Mouse (Mus musculus) heart, embryonic 15.5 days (tissue): ENCODE results near the gene Ly9. TPM values are rescaled to one million over a fixed set of nuclear protein-coding genes. Genes with fewer than 3 reads are reported as not detected.

Experiments
- ATAC-seq: fragments of 200-750 bp; cut with Nextera tagmentation; replicated peaks from 2 replicates; pipeline ENCODE4 v1.8.0; 2017; ENCODE audit warnings: low read depth, moderate TSS enrichment; ENCODE audit not compliant: insufficient number of reproducible peaks, insufficient read depth, low FRiP score
- H3K27ac ChIP-seq: fragments of 300-500 bp; sonication (generic); 2 replicates; pipeline ENCODE4 v1.5.1; 2015; ENCODE audit warnings: mild to moderate bottlenecking, inconsistent platforms
- H3K27me3 ChIP-seq: fragments of 300-500 bp; sonication (generic); 2 replicates; pipeline ENCODE4 v1.6.1; 2015; ENCODE audit warnings: inconsistent platforms
- H3K36me3 ChIP-seq: fragments of 300-500 bp; sonication (generic); 2 replicates; pipeline ENCODE4 v1.6.1; 2015; ENCODE audit warnings: mild to moderate bottlenecking, inconsistent platforms
- H3K4me1 ChIP-seq: fragments of 300-500 bp; sonication (generic); replicated peaks from 2 replicates; pipeline ENCODE4 v1.6.1; 2015; ENCODE audit warnings: inconsistent platforms
- H3K4me2 ChIP-seq: fragments of 300-500 bp; sonication (generic); 2 replicates; pipeline ENCODE4 v1.6.1; 2015; ENCODE audit warnings: inconsistent platforms, mild to moderate bottlenecking, moderate library complexity
- H3K4me3 ChIP-seq: fragments of 300-500 bp; sonication (generic); 2 replicates; pipeline ENCODE4 v1.5.1; 2015; ENCODE audit warnings: mild to moderate bottlenecking, inconsistent platforms
- H3K9ac ChIP-seq: fragments of 300-500 bp; sonication (generic); 2 replicates; pipeline ENCODE4 v1.6.1; 2015; ENCODE audit warnings: mild to moderate bottlenecking, inconsistent platforms
- H3K9me3 ChIP-seq: fragments of 300-500 bp; sonication (generic); replicated peaks from 2 replicates; pipeline ENCODE4 v1.6.1; 2016; ENCODE audit warnings: inconsistent platforms
- WGBS: fragments of 180-500 bp; shearing (Covaris S2); methylation state at CpG from one replicate; pipeline ENCODE4 v1.1.7; 2015; ENCODE audit warnings: mixed read lengths; 5-methylcytosine and 5-hydroxymethylcytosine counted together
- polyA plus RNA-seq: library from polyadenylated mRNA; unstranded; fragments of >200 nt; fragmentation: Nextera tagmentation; extraction: Ambion mirVana; gene quantifications from 2 replicates; pipeline ENCODE4 v1.2.1, GENCODE M21; 2015

Ly9 gene
- 0.35 and 1.1 TPM in 2 replicates for polyA plus RNA-seq

DNA sequence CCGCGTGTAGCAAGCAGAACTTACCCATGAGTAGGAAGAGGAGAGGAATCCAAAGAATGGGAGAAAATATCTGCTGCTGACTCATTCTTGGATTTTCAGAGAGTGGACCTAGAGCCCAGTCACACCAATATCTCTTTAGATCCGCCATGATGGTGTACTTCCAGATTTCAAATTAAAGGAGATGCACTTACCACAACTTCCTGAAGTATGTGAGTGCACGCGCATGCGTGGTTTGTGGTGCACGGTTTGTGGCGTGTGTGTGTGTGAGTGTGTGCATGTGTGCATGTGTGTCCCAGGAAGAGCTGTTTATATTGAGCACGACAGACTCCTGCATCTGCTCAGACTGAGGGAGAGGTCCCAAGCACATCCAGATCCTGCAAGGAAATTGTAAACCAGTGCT, at the start of gene Ly9:
Gene Ly9, minus strand, starts transcription at position 235 of the 400 bp plus-strand sequence.
- Histone ChIP-seq H3K27me3 (no peaks in the 10 kb centered on the region), H3K36me3 (no peaks in the 10 kb centered on the region), H3K4me2 (no peak within 1 kb of the TSS), H3K9me3 (no peaks in the 10 kb centered on the region), H3K4me3 (no peak within 1 kb of the TSS), H3K27ac (no peak within 1 kb of the TSS), H3K4me1 (no peaks in the 10 kb centered on the region), H3K9ac (no peak within 1 kb of the TSS)
- WGBS, result 76% methylated on average over 9 of the region's 9 CpGs
- no peak for ATAC-seq

DNA sequence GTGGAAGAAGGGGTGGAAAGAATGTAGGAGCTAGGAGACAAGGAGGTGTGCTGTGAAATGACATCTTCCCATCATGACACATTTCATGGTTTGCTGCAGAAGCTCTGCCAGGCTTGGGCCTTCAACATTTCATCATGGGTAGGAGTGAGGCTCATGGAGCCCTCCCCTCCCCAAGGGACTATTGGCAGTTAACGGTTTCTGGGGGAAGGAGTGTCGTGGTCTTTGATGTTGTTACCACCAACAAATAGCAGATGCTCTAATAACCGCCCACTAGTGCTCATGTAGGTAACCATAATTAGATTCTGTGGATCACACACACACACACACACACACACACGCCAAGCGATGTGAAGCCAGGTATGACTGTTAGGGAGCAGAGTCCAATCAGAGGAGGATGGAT, 45.5 kb upstream of the Ly9 start, which contains the start of gene Slamf7:
Gene Slamf7, minus strand, starts transcription at position 302 of the 400 bp plus-strand sequence.
- Histone ChIP-seq H3K4me1 (no peaks in the 10 kb centered on the region), H3K4me2 (no peak within 1 kb of the TSS), H3K27me3 (no peaks in the 10 kb centered on the region), H3K9ac (no peak within 1 kb of the TSS), H3K36me3 (no peaks in the 10 kb centered on the region), H3K4me3 (no peak within 1 kb of the TSS), H3K27ac (no peak within 1 kb of the TSS), H3K9me3 (no peaks in the 10 kb centered on the region)
- WGBS, result 83% methylated on average over 5 of the region's 5 CpGs
- no peak for ATAC-seq

DNA sequence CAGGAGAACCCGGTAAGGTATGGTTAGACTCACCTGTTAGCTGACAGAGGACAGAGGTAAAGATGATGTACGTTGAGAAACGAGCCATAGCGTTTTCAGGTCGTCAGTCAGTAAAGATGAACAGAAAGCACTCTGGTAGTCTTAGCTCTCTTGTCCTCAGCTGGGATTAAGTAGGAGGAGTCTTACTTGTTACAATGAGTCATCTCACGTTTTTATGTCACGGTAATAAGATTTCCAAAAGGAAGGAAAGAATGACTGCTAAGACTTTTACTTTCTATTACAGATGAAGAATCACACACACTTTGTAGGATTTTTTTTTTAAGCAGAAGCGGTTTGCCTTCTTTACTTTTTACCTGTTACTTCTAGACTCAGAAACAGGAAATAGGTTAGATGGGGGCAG, 41.6 kb upstream of the Ly9 start:
- Histone ChIP-seq H3K9ac (no peak overlapping the region), H3K27me3 (no peaks in the 10 kb centered on the region), H3K4me1 (no peaks in the 10 kb centered on the region), H3K36me3 (no peaks in the 10 kb centered on the region), H3K4me3 (no peak overlapping the region), H3K4me2 (no peak overlapping the region), H3K27ac (no peak overlapping the region), H3K9me3 (no peaks in the 10 kb centered on the region)
- 66% methylated on average over 8 of the region's 8 CpGs for WGBS
- no peak for ATAC-seq

DNA sequence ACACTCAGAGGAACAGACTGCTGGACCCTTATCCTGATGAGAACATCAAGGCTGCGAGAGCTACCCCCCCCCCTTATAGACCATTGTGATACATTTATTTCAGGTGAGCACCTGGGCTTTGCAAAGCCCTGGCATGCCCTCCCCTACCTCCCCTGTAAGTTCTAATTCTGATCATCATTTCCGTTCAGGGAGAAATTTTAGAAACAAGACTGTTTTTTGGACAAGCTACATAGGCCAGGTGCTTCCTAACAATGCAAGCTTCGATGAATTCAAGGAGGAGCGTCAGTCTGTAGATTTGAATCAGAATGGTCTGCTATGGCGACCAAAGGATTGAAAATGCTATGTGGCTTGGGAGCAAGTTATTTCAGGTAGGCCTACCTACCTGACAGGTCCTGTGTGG, 40.5 kb upstream of the Ly9 start:
- H3K4me3 ChIP-seq, result no peak overlapping the region
- H3K4me1 ChIP-seq, result no peaks in the 10 kb centered on the region; the same call in 1 of the 2 replicates
- no peak overlapping the region for H3K27ac ChIP-seq
- no peaks in the 10 kb centered on the region for H3K27me3 ChIP-seq
- no peak overlapping the region for H3K4me2 ChIP-seq
- H3K9me3 ChIP-seq, result no peaks in the 10 kb centered on the region
- ATAC-seq, result no peak
- no peak overlapping the region for H3K9ac ChIP-seq
- 77% methylated on average over 5 of the region's 5 CpGs for WGBS
- no peaks in the 10 kb centered on the region for H3K36me3 ChIP-seq

DNA sequence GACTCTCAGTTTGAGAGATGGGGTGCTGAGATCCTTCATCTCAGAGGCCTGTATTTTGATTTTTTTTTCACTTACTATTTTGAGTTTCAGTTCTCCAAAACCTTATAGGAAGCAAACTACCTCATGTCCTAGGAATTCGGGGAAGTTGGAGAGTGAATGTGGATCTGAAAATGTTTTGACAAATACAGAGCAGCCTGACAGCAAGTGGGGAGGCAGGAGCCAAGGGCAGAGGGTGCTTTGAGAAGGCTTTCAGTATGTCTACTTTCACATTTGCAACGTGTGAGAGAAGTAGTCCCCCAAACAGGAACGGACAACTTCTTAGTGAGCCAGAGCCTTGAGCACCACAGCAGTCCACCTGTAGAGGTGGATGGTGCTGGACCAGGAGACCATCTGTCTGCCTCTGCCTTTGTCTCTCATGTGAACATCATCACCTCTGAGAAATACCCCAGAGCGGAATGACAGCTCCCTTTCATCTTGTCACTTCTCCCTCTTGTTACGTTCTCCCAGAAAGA, 39.3 kb upstream of the Ly9 start:
- WGBS, result 51% methylated on average over 5 of the region's 5 CpGs
- no peaks in the 10 kb centered on the region for H3K27me3 ChIP-seq
- no peaks in the 10 kb centered on the region for H3K9me3 ChIP-seq
- H3K36me3 ChIP-seq, result no peaks in the 10 kb centered on the region
- no peak for ATAC-seq
- H3K4me1 ChIP-seq, result no peaks in the 10 kb centered on the region; the same call in 1 of the 2 replicates
- no peak overlapping the region for H3K27ac ChIP-seq
- no peak overlapping the region for H3K4me3 ChIP-seq
- H3K4me2 ChIP-seq, result no peak overlapping the region
- no peak overlapping the region for H3K9ac ChIP-seq

DNA sequence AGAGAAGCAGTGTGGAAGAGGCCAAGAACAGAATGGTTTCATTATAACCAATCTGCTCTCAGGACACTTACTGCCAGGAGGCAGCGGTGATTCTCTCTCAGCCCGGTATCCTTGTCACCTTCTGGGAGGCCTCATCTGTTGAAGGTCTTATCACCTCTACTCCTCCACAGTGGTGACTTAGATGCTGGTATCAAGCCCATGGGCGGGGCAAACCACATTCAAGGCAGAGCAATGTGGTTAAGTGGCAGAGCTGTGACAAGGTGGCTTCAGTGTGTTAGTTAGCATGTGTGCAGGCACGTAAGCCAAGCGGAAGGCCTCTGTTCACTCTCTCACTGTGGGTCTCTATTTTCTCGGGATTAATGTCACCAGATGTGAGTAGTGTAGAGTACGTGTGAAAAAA, 36.4 kb upstream of the Ly9 start:
- no peak overlapping the region for H3K27ac ChIP-seq
- no peaks in the 10 kb centered on the region for H3K9me3 ChIP-seq
- 53% methylated on average over 7 of the region's 7 CpGs for WGBS

DNA sequence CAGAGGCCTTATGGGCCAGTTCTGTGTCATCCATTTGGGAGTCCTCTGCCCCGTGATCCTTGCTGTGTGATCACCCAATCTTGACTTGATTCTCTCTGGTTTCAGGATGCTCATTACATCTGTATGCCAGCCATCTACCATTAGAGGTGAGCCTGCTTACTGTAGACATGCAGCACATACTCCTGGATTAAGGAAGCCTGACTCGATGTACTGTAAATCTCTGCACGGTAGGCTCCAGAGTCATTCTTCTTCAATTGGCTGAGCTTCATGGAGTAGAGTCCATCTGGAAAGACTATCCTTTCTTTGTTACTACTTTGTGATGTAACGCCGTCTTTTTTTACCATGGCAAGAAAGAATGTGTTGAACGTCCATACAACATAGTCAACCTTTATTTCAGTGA, 33.6 kb upstream of the Ly9 start:
- no peaks in the 10 kb centered on the region; the same call in 1 of the 2 replicates for H3K4me1 ChIP-seq
- no peak overlapping the region for H3K27ac ChIP-seq
- no peak overlapping the region for H3K4me2 ChIP-seq
- H3K27me3 ChIP-seq, result no peaks in the 10 kb centered on the region
- no peak overlapping the region for H3K4me3 ChIP-seq
- no peak for ATAC-seq
- H3K9me3 ChIP-seq, result no peaks in the 10 kb centered on the region
- H3K36me3 ChIP-seq, result no peaks in the 10 kb centered on the region
- no peak overlapping the region for H3K9ac ChIP-seq
- 88% methylated on average over 6 of the region's 6 CpGs for WGBS

More for the DNA sequence above, 36.4 kb upstream of the Ly9 start:
- Histone ChIP-seq H3K4me1 (no peaks in the 10 kb centered on the region; the same call in 1 of the 2 replicates), H3K27me3 (no peaks in the 10 kb centered on the region), H3K4me3 (no peak overlapping the region), H3K36me3 (no peaks in the 10 kb centered on the region), H3K9ac (no peak overlapping the region), H3K4me2 (no peak overlapping the region)
- ATAC-seq, result no peak

DNA sequence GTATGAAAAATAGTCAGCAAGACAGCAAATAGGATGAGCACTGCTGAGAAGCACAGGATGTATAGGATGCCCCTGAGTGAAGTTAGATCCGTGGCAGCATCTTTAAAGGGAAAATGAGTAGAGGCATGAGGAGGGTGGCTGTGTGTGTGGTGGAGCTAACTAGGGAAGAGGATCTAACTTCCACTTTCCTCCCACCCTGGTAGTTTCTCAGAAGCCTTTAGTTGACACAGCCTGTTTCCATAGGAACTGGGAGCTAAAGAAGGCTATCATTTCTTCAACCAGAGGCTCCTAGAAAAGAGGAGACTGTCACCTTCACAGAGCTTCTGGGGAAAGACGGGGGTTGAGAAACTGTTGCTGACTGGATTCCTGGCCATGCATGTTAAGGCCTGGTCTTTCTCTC, 31.5 kb upstream of the Ly9 start:
- Histone ChIP-seq H3K27ac (no peak overlapping the region), H3K36me3 (no peaks in the 10 kb centered on the region), H3K4me2 (no peak overlapping the region), H3K4me1 (no peaks in the 10 kb centered on the region; the same call in 1 of the 2 replicates), H3K4me3 (no peak overlapping the region), H3K9me3 (no peaks in the 10 kb centered on the region), H3K9ac (no peak overlapping the region), H3K27me3 (no peaks in the 10 kb centered on the region)
- 60% methylated on average over 2 of the region's 2 CpGs for WGBS
- no peak for ATAC-seq

DNA sequence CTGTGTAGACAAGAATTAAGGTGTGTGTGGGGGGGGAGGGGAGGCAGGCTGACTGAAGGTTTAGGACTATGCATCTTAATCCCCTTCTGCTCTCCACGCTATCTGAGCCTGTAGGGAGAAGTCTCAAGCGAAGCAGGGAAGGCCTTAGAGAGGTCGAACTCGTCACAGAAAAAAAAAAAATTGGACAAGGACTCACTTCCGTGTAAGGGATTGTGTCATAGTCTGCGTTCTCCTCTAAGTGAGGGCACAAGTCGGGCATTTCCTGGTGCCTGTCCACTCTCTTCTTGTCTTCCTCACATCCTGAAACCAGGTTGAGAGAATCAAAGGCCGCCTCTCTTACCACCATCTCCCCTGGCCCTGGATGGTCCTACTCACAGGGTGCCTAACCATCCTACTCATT, 29.9 kb upstream of the Ly9 start:
- ATAC-seq, result no peak
- H3K4me1 ChIP-seq, result no peaks in the 10 kb centered on the region
- WGBS, result 70% methylated on average over 8 of the region's 8 CpGs
- H3K36me3 ChIP-seq, result no peaks in the 10 kb centered on the region
- no peaks in the 10 kb centered on the region for H3K9me3 ChIP-seq
- H3K27me3 ChIP-seq, result no peaks in the 10 kb centered on the region
- H3K27ac ChIP-seq, result no peak overlapping the region
- H3K4me3 ChIP-seq, result no peak overlapping the region
- no peak overlapping the region for H3K9ac ChIP-seq
- H3K4me2 ChIP-seq, result no peak overlapping the region

DNA sequence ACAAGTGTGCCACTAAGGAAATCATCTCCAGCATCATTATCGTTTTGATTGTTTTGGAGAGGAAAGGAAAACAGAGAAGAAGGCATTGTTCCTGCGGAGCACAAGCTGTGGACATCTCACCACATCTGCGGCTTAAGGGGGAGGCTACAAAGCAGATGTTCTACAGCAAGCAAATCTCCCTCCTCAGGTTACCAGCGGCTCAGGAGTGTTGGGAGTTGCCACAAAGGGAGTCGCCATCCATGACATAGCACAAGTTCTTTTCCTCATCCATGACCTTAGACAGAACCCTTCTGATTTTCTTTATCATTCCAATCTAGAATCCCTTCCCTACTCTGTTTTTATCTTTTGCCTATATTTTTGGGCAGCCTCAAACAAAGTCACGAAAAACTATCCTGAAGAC, 28.5 kb upstream of the Ly9 start:
- no peaks in the 10 kb centered on the region for H3K27me3 ChIP-seq
- H3K36me3 ChIP-seq, result no peaks in the 10 kb centered on the region
- WGBS, result 46% methylated on average over 6 of the region's 6 CpGs
- ATAC-seq, result no peak
- H3K4me2 ChIP-seq, result no peak overlapping the region
- no peaks in the 10 kb centered on the region for H3K9me3 ChIP-seq
- H3K4me1 ChIP-seq, result 0 out of 2 replicates have a peak, but pooled peaks cover 6% of the 10 kb centered on the region
- no peak overlapping the region for H3K9ac ChIP-seq
- H3K27ac ChIP-seq, result no peak overlapping the region
- no peak overlapping the region for H3K4me3 ChIP-seq

DNA sequence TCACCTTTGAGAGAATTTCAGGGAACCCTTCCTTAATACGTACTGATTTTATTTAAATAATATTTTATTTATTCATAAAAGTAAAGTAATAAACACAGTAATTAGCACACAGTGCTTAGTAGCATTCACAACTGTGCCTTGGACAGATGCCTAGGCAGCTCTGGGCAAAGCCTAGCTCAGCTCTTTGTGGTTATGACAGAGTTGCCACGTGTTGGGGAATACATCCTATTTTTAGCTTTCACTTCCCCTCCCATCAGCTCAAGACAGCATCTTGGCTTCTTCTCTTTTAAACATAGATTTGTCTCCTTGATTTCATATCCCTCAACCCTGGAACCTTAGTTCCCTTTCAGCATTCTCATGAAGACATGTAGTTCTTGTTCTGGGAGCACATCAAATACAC, 24.2 kb upstream of the Ly9 start:
- no peaks in the 10 kb centered on the region for H3K9me3 ChIP-seq
- H3K4me3 ChIP-seq, result no peak overlapping the region
- 0 out of 2 replicates have a peak, but pooled peaks cover 6% of the 10 kb centered on the region for H3K4me1 ChIP-seq
- H3K4me2 ChIP-seq, result no peak overlapping the region
- no peak overlapping the region for H3K9ac ChIP-seq
- 44% methylated on average over 2 of the region's 2 CpGs for WGBS
- no peaks in the 10 kb centered on the region for H3K27me3 ChIP-seq
- peak overlapping the region; percentile 26; the same call in 1 of the 2 replicates for H3K27ac ChIP-seq
- no peaks in the 10 kb centered on the region for H3K36me3 ChIP-seq
- 0 out of 2 replicates have a peak, but pooled peaks have one; percentile 53 for ATAC-seq

DNA sequence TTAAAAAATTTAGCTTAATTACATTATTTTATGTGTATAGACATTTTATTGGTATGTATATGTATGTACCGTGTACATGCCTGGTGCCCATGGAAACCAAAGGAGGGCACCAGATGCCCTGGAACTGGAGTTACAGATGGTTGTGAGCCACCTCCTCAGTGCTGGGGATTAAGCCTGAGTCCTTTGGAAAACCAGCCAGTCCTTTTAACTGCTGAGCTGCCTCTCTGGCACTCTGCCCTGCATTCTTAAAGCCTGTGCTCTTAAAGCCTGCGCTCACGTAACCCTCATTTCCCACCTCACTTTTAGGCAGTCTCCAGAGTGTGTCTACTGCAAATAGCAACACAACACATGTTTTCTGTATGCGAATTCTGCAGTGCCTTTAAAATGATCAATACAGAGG, 23.7 kb upstream of the Ly9 start:
- Histone ChIP-seq H3K9me3 (no peaks in the 10 kb centered on the region), H3K36me3 (no peaks in the 10 kb centered on the region), H3K9ac (no peak overlapping the region), H3K27ac (peak overlapping the region; percentile 26; the same call in 1 of the 2 replicates), H3K4me1 (0 out of 2 replicates have a peak, but pooled peaks cover 6% of the 10 kb centered on the region), H3K4me3 (no peak overlapping the region), H3K27me3 (no peaks in the 10 kb centered on the region), H3K4me2 (no peak overlapping the region)
- ATAC-seq, result peak; percentile 50; the same call in 1 of the 2 replicates
- 43% methylated on average over 4 of the region's 4 CpGs for WGBS
